Mouse (Mus musculus): ENCODE results near the gene Mdga1.

The Mdga1 gene

GRCm38 (mm10) chr17:29884596-29884995 lies 85.3 kb downstream of the Mdga1 start:
- no peak for DNase-seq (ENCODE audit: low read depth)

- no peak for DNase-seq (ENCODE audit: low read depth)
Measured at GRCm38 (mm10) chr17:29883351-29883750, 86.5 kb downstream of the Mdga1 start.

GRCm38 (mm10) chr17:29882885-29883284 lies 87.0 kb downstream of the Mdga1 start:
- no peak for DNase-seq (ENCODE audit: low read depth)

GRCm38 (mm10) chr17:29880251-29880650 lies 89.6 kb downstream of the Mdga1 start:
- DNase-seq (ENCODE audit: low read depth) = no peak

- no peak for DNase-seq (ENCODE audit: low read depth)
Measured at GRCm38 (mm10) chr17:29878990-29879389, 90.9 kb downstream of the Mdga1 start.

GRCm38 (mm10) chr17:29874082-29874679 lies 95.7 kb downstream of the Mdga1 start:
- DNase-seq (ENCODE audit: low read depth) = no peak

GRCm38 (mm10) chr17:29873580-29874015 lies 96.3 kb downstream of the Mdga1 start:
- no peak for DNase-seq (ENCODE audit: low read depth)

GRCm38 (mm10) chr17:29870316-29870715 lies 99.6 kb downstream of the Mdga1 start:
- no peak for DNase-seq (ENCODE audit: low read depth)

GRCm38 (mm10) chr17:29865914-29866313 lies 104.0 kb downstream of the Mdga1 start:
- DNase-seq (ENCODE audit: low read depth) = no peak

- no peak for DNase-seq (ENCODE audit: low read depth)
Measured at GRCm38 (mm10) chr17:29864440-29864839, 105.4 kb downstream of the Mdga1 start.

GRCm38 (mm10) chr17:29859788-29860283 lies 110.1 kb downstream of the Mdga1 start:
- no peak for DNase-seq (ENCODE audit: low read depth)

GRCm38 (mm10) chr17:29858764-29859163 lies 111.1 kb downstream of the Mdga1 start:
- no peak for DNase-seq (ENCODE audit: low read depth)

- no peak for DNase-seq (ENCODE audit: low read depth)
Measured at GRCm38 (mm10) chr17:29855702-29856580, 113.9 kb downstream of the Mdga1 start.

GRCm38 (mm10) chr17:29854835-29855234 lies 115.1 kb downstream of the Mdga1 start:
- DNase-seq (ENCODE audit: low read depth) = no peak

GRCm38 (mm10) chr17:29854388-29854787 lies 115.5 kb downstream of the Mdga1 start:
- DNase-seq (ENCODE audit: low read depth) = no peak

GRCm38 (mm10) chr17:29852846-29853486 lies 116.9 kb downstream of the Mdga1 start:
- no peak for DNase-seq (ENCODE audit: low read depth)

- no peak for DNase-seq (ENCODE audit: low read depth)
Measured at GRCm38 (mm10) chr17:29849436-29849797, 120.5 kb downstream of the Mdga1 start.

- DNase-seq (ENCODE audit: low read depth) = no peak
Measured at GRCm38 (mm10) chr17:29848793-29849435, 121.0 kb downstream of the Mdga1 start.

GRCm38 (mm10) chr17:29847291-29847690 lies 122.6 kb downstream of the Mdga1 start:
- DNase-seq (ENCODE audit: low read depth) = no peak

- no peak for DNase-seq (ENCODE audit: low read depth)
Measured at GRCm38 (mm10) chr17:29846284-29846683, 123.6 kb downstream of the Mdga1 start.

- no peak for DNase-seq (ENCODE audit: low read depth)
Measured at GRCm38 (mm10) chr17:29844949-29845348, 124.9 kb downstream of the Mdga1 start.

All from fibroblast of lung, adult 2 months (primary cell).